Mouse (Mus musculus) intestine, postnatal 0 days (tissue): ENCODE measurements at regions not wholly inside any gene's neighbourhood (a gene's known extent, or its start where the extent isn't known, plus 50 kb on each side); places are given as distances from the start of the nearest gene placed in this dataset.

Source experiments
- ATAC-seq: fragments of 200-750 bp; cut with Nextera tagmentation; 2 replicates; pipeline ENCODE4 v1.8.0; 2017; ENCODE audit warnings: mild to moderate bottlenecking, moderate TSS enrichment, moderate library complexity
- H3K27ac ChIP-seq: fragments of 300-500 bp; sonication (generic); 2 replicates; pipeline ENCODE4 v1.5.1; 2014; ENCODE audit warnings: mild to moderate bottlenecking, low read depth, low read length, moderate library complexity
- H3K27me3 ChIP-seq: fragments of 300-500 bp; sonication (generic); replicated peaks from 2 replicates; pipeline ENCODE4 v1.6.1; 2014; ENCODE audit warnings: low read length, mixed read lengths; ENCODE audit not compliant: control insufficient read depth, insufficient read depth
- H3K36me3 ChIP-seq: fragments of 300-500 bp; sonication (generic); 2 replicates; pipeline ENCODE4 v1.6.1; 2014; ENCODE audit warnings: mild to moderate bottlenecking, moderate library complexity; ENCODE audit not compliant: control insufficient read depth, insufficient read depth
- H3K4me1 ChIP-seq: fragments of 300-500 bp; sonication (generic); replicated peaks from 2 replicates; pipeline ENCODE4 v1.6.1; 2014; ENCODE audit warnings: antibody characterized with exemption, low read length, mixed read lengths; ENCODE audit not compliant: control insufficient read depth, insufficient read depth
- H3K4me2 ChIP-seq: fragments of 300-500 bp; sonication (generic); replicated peaks from 2 replicates; pipeline ENCODE4 v1.6.1; 2014; ENCODE audit warnings: low read depth, mild to moderate bottlenecking, moderate library complexity
- H3K4me3 ChIP-seq: fragments of 300-500 bp; sonication (generic); 2 replicates; pipeline ENCODE4 v1.5.1; 2014; ENCODE audit warnings: low read depth, low read length
- H3K9ac ChIP-seq: fragments of 300-500 bp; sonication (generic); 2 replicates; pipeline ENCODE4 v1.6.1; 2014; ENCODE audit warnings: mild to moderate bottlenecking, low read depth, low read length
- H3K9me3 ChIP-seq: fragments of 300-500 bp; sonication (generic); 2 replicates; pipeline ENCODE4 v1.6.1; 2016; ENCODE audit warnings: mixed run types; ENCODE audit not compliant: control insufficient read depth
- CTCF ChIP-seq: sonication (generic); IDR thresholded peaks from 2 replicates; pipeline ENCODE4 v1.5.1; 2016; ENCODE audit warnings: low read depth, mild to moderate bottlenecking, control low read depth, antibody characterized with exemption, moderate library complexity
- WGBS: fragments of 180-500 bp; shearing (Covaris S2); extraction: QIAGEN DNeasy Blood & Tissue Kit; methylation state at CpG from one replicate; pipeline ENCODE4 v1.1.7; 2014; 5-methylcytosine and 5-hydroxymethylcytosine counted together

GRCm38 (mm10) chr3:78919407-78919806 lies 366.9 kb downstream of the Rapgef2 start:
- Histone ChIP-seq H3K4me1 (no peaks in the 10 kb centered on the region), H3K27ac (no peak overlapping the region), H3K9me3 (no peaks in the 10 kb centered on the region), H3K36me3 (no peaks in the 10 kb centered on the region), H3K9ac (no peak overlapping the region), H3K4me2 (peak overlapping the region; percentile 50), H3K4me3 (no peak overlapping the region), H3K27me3 (no peaks in the 10 kb centered on the region)
- TF ChIP-seq CTCF: peak; percentile 96
- ATAC-seq: no peak
- 16% methylated on average over 12 of the region's 12 CpGs for WGBS

- no peaks in the 10 kb centered on the region for H3K27me3 ChIP-seq
- H3K4me3 ChIP-seq: no peak overlapping the region
- TF ChIP-seq CTCF: no peak
- WGBS: 57% methylated on average over 1 of the region's 1 CpGs
- H3K9me3 ChIP-seq: no peaks in the 10 kb centered on the region
- H3K27ac ChIP-seq: no peak overlapping the region
- no peak overlapping the region for H3K9ac ChIP-seq
- H3K4me2 ChIP-seq: no peak overlapping the region
- no peak for ATAC-seq
- H3K4me1 ChIP-seq: no peaks in the 10 kb centered on the region
- H3K36me3 ChIP-seq: no peaks in the 10 kb centered on the region
Measured at GRCm38 (mm10) chr3:78908196-78908844, 378.0 kb downstream of the Rapgef2 start.

- ATAC-seq: no peak
- no peaks in the 10 kb centered on the region for H3K9me3 ChIP-seq
Measured at GRCm38 (mm10) chr3:78907778-78908177, 378.5 kb downstream of the Rapgef2 start.

GRCm38 (mm10) chr3:78901838-78902484 lies 384.4 kb downstream of the Rapgef2 start:
- Histone ChIP-seq H3K27ac (no peak overlapping the region), H3K4me2 (no peak overlapping the region), H3K4me1 (no peaks in the 10 kb centered on the region)

More at GRCm38 (mm10) chr3:78907778-78908177, 378.5 kb downstream of the Rapgef2 start:
- Histone ChIP-seq H3K9ac (no peak overlapping the region), H3K4me2 (no peak overlapping the region), H3K36me3 (no peaks in the 10 kb centered on the region), H3K27me3 (no peaks in the 10 kb centered on the region), H3K27ac (no peak overlapping the region), H3K4me3 (no peak overlapping the region), H3K4me1 (no peaks in the 10 kb centered on the region)
- TF ChIP-seq CTCF: no peak
- 90% methylated on average over 7 of the region's 7 CpGs for WGBS

GRCm38 (mm10) chr3:78901016-78901837 lies 385.1 kb downstream of the Rapgef2 start:
- TF ChIP-seq CTCF: no peak
- Histone ChIP-seq H3K9me3 (no peaks in the 10 kb centered on the region), H3K36me3 (no peaks in the 10 kb centered on the region), H3K9ac (no peak overlapping the region), H3K4me3 (no peak overlapping the region), H3K4me1 (no peaks in the 10 kb centered on the region), H3K27me3 (no peaks in the 10 kb centered on the region), H3K4me2 (peak overlapping the region; percentile 33; the same call in 1 of the 2 replicates), H3K27ac (no peak overlapping the region)
- 30% methylated on average over 11 of the region's 11 CpGs for WGBS
- no peak for ATAC-seq

More at GRCm38 (mm10) chr3:78901838-78902484, 384.4 kb downstream of the Rapgef2 start:
- ATAC-seq: no peak
- H3K9me3 ChIP-seq: no peaks in the 10 kb centered on the region
- WGBS: 63% methylated on average over 4 of the region's 4 CpGs
- no peaks in the 10 kb centered on the region for H3K27me3 ChIP-seq
- no peaks in the 10 kb centered on the region for H3K36me3 ChIP-seq
- H3K9ac ChIP-seq: no peak overlapping the region
- TF ChIP-seq CTCF: no peak
- H3K4me3 ChIP-seq: no peak overlapping the region
